Mouse (Mus musculus) liver, adult 2 months (tissue): ENCODE measurements around the gene Ppp4r1. TPM values are rescaled to one million over a fixed set of nuclear protein-coding genes. Genes with fewer than 3 reads are reported as not detected.
A peak's percentile ranks its signal among the peaks of the same experiment; 100 is the strongest.

ENCODE experiments used
- DNase-seq: peaks from one replicate; pipeline ENCODE4 v3.0.0-alpha.2; 2011; ENCODE audit warnings: low read depth, low spot score; ENCODE audit errors: extremely low read depth
- H3K27ac ChIP-seq: fragments of 200-500 bp; replicated peaks from 2 replicates; pipeline ENCODE4 v1.5.1; 2012; ENCODE audit warnings: low read depth, mild to moderate bottlenecking, control low read depth, inconsistent platforms, low read length; ENCODE audit not compliant: insufficient read depth
- H3K27me3 ChIP-seq: fragments of 200-500 bp; 2 replicates; pipeline ENCODE4 v1.6.1; 2012; ENCODE audit warnings: mild to moderate bottlenecking, moderate library complexity, low read length, inconsistent platforms; ENCODE audit not compliant: control insufficient read depth, insufficient read depth
- H3K36me3 ChIP-seq: fragments of 200-500 bp; 2 replicates; pipeline ENCODE4 v1.6.1; 2012; ENCODE audit warnings: low read length, inconsistent platforms; ENCODE audit not compliant: control insufficient read depth, insufficient read depth
- H3K4me1 ChIP-seq: fragments of 200-500 bp; 2 replicates; pipeline ENCODE4 v1.6.1; 2011; ENCODE audit warnings: low read length; ENCODE audit not compliant: control insufficient read depth, insufficient read depth
- H3K4me3 ChIP-seq: fragments of 200-500 bp; 2 replicates; pipeline ENCODE4 v1.5.1; 2011; ENCODE audit warnings: low read depth, mild to moderate bottlenecking, control low read depth, low read length, moderate library complexity; ENCODE audit not compliant: insufficient read depth
- H3K79me2 ChIP-seq: fragments of 200-500 bp; 2 replicates; pipeline ENCODE4 v1.6.1; 2012; ENCODE audit warnings: inconsistent platforms, mild to moderate bottlenecking, low read length, moderate library complexity; ENCODE audit not compliant: control insufficient read depth, insufficient read depth
- H3K9ac ChIP-seq: fragments of 200-500 bp; 2 replicates; pipeline ENCODE4 v1.6.1; 2012; ENCODE audit warnings: low read depth, mild to moderate bottlenecking, control low read depth, inconsistent platforms, low read length
- CTCF ChIP-seq: fragments of 200-500 bp; IDR thresholded peaks from 2 replicates; pipeline ENCODE4 v1.5.1; 2011; ENCODE audit warnings: low read depth, low read length, control low read depth
- POLR2A ChIP-seq: fragments of 200-500 bp; IDR thresholded peaks from 2 replicates; pipeline ENCODE4 v1.6.1; 2011; ENCODE audit warnings: low read length, control low read depth; ENCODE audit not compliant: insufficient read depth; ENCODE audit errors: extremely low read depth
- WGBS: fragments of 180-500 bp; shearing (Covaris S2); methylation state at CpG from one replicate; pipeline ENCODE4 v1.1.7; 2018; 5-methylcytosine and 5-hydroxymethylcytosine counted together
- polyA plus RNA-seq: library from polyadenylated mRNA; depleted of rRNA; stranded (reverse); fragments of >200 nt; gene quantifications from 2 replicates; pipeline ENCODE4 v1.2.3, GENCODE M21; 2012
- total RNA-seq: library from RNA; depleted of rRNA; stranded (reverse); fragments of >200 nt; gene quantifications from 2 replicates; pipeline ENCODE4 v1.2.3, GENCODE M21; 2014

Gene Ppp4r1
- total and polyA plus RNA-seq, 2 experiments: 12.6 to 15.1 TPM

DNA sequence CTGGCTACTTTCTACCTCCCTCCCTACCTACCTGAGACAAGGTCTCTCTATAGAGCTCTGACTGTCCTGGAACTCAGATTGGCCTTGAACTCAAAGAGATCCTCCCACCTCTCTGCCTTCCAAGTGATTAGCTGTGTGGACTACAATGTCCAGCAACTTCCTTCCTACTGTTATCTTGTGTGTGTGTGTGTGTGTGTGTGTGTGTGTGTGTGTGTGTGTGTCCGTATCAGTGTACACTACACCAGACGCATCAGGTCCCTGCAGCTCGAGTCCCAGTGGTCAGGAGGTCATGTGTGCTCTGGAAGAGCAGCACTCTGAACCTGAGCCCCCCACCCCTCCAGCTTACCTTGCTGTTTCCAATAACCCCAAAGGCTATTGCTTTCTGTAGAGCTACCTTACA is 83.8 kb downstream of the Ppp4r1 start:
- H3K4me3 ChIP-seq: no peak overlapping the region
- no peak overlapping the region; the same call in 1 of the 2 replicates for H3K27ac ChIP-seq
- H3K27me3 ChIP-seq: no peaks in the 10 kb centered on the region
- peaks cover 12% of the 10 kb centered on the region for H3K4me1 ChIP-seq
- DNase-seq: peak; percentile 44
- 7% methylated on average over 3 of the region's 3 CpGs for WGBS
- no peak overlapping the region for H3K9ac ChIP-seq
- H3K36me3 ChIP-seq: no peaks in the 10 kb centered on the region
- TF ChIP-seq POLR2A (no peak), CTCF (no peak)
- H3K79me2 ChIP-seq: peaks cover 6% of the 10 kb centered on the region; the same call in 1 of the 2 replicates

DNA sequence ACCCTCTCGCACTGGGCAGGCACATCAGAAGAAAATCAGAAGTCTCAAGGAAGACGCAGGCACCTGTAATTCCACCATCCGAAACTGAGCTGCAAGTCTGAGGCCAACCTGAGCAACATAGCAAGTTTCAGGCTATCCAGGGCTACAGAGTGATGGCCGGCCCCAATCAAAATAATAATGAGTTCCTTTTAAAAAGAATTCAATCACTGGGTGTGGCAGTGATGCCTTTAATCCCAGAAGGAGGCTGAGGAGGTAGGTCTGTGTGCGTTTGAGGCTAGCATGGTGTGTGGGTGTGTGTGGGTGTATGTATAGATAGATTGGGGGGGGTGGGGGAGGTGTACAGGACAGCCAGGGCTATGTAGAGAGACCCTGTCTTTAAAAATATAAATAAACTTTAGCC is 85.6 kb downstream of the Ppp4r1 start:
- peaks cover 8% of the 10 kb centered on the region; the same call in 1 of the 2 replicates for H3K79me2 ChIP-seq
- WGBS: 92% methylated on average over 5 of the region's 5 CpGs
- no peak overlapping the region for H3K4me3 ChIP-seq
- H3K27me3 ChIP-seq: no peaks in the 10 kb centered on the region
- no peak for TF ChIP-seq POLR2A
- TF ChIP-seq CTCF: no peak
- no peaks in the 10 kb centered on the region for H3K36me3 ChIP-seq
- no peak for DNase-seq
- peaks cover 15% of the 10 kb centered on the region for H3K4me1 ChIP-seq
- no peak overlapping the region for H3K27ac ChIP-seq
- no peak overlapping the region for H3K9ac ChIP-seq

DNA sequence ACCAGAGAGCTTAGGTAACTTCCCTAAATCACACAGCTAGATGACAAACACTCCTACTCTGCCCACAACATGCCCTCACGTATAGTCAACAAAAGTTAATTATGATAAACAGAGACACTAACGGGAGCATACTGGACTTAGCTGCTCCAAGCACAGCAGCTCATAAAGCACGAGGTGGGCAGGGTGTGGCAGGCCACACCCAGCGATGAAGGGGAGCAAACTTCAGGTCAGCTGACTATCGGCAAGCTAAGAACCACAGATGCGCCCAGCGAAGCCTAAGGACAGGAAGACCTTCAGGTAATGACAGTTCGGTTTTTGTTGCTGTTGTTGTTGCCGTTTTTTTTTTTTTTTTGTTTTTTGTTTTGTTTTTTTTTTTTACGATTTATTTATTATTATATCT is 87.3 kb downstream of the Ppp4r1 start:
- no peak overlapping the region for H3K27ac ChIP-seq
- no peaks in the 10 kb centered on the region for H3K36me3 ChIP-seq
- no peak for DNase-seq
- no peak overlapping the region for H3K9ac ChIP-seq
- no peak for TF ChIP-seq POLR2A
- TF ChIP-seq CTCF: no peak
- no peak overlapping the region for H3K4me3 ChIP-seq
- H3K79me2 ChIP-seq: peaks cover 12% of the 10 kb centered on the region; the same call in 1 of the 2 replicates
- H3K4me1 ChIP-seq: peaks cover 15% of the 10 kb centered on the region
- WGBS: 84% methylated on average over 10 of the region's 10 CpGs
- no peaks in the 10 kb centered on the region for H3K27me3 ChIP-seq

DNA sequence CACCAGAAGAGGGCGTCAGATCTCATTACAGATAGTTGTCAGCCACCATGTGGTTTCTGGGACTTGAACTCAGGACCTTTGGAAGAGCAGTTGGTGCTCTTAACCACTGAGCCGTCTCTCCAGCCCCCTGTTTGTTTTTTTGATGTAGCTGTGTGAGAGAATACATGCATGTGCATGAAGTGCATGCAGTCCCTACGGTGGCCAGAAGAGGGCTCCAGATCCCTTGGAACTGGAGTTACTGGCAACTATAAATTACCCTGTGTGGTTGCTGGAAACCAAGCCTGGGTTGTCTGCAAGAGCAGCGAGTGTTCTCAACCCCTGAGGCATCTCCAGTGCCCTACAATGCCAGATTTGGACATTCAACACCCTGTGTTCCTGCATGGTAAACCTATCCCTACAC is 87.8 kb downstream of the Ppp4r1 start:
- Histone ChIP-seq H3K27me3 (no peaks in the 10 kb centered on the region), H3K9ac (no peak overlapping the region), H3K79me2 (peaks cover 12% of the 10 kb centered on the region; the same call in 1 of the 2 replicates), H3K4me3 (no peak overlapping the region), H3K4me1 (peaks cover 12% of the 10 kb centered on the region; the same call in 1 of the 2 replicates), H3K36me3 (no peaks in the 10 kb centered on the region), H3K27ac (no peak overlapping the region)
- WGBS: 60% methylated on average over 4 of the region's 4 CpGs
- peak; percentile 48 for DNase-seq
- TF ChIP-seq POLR2A (no peak), CTCF (peak; percentile 68; the same call in 1 of the 2 replicates)

DNA sequence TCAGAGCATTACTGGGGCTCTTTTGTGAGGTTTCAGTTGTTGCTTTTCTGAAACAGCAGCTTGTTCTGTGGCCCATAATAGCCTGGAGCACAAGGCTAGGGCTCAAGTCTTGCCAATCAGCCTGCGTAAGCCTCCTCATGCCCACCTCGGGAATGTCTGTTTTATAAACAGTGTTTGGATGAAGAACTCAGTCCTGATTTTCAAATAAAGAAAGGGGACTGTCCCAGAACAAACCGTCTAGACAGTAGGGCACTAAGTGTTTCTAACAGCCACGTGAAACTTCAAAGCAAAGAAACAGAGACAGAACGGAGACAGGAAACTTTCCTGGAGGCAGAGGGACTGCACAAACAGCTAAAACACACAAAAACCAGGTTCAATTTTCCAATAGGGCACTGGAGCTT is 89.3 kb downstream of the Ppp4r1 start:
- H3K36me3 ChIP-seq: no peaks in the 10 kb centered on the region
- DNase-seq: peak; percentile 7
- peaks cover 4% of the 10 kb centered on the region; the same call in 1 of the 2 replicates for H3K4me1 ChIP-seq
- H3K27ac ChIP-seq: no peak overlapping the region
- no peak for TF ChIP-seq CTCF
- TF ChIP-seq POLR2A: no peak
- WGBS: 18% methylated on average over 5 of the region's 5 CpGs
- no peaks in the 10 kb centered on the region for H3K27me3 ChIP-seq
- H3K79me2 ChIP-seq: peaks cover 16% of the 10 kb centered on the region; the same call in 1 of the 2 replicates
- no peak overlapping the region for H3K9ac ChIP-seq
- no peak overlapping the region for H3K4me3 ChIP-seq

DNA sequence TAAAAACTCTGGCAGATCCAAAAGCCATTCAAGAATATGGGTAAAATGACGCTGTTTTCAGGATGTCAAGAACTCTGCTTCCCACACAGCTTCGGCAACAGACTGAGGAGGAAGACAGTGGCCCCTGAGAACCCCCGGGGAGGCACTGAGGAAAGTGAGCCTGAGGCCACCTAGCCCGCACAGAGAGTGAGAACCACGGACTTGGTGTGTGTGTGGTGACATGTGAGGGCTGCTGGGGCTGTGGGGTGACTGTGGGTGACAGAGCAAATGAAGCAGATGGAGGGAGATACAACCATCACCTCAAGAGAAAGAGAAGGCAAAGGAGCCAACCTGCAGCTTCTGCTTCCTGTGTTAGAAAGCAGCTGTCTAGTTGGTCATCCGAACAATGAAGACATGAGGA is 89.7 kb downstream of the Ppp4r1 start:
- TF ChIP-seq CTCF: no peak
- no peak for DNase-seq
- WGBS: 48% methylated on average over 6 of the region's 6 CpGs
- no peaks in the 10 kb centered on the region for H3K36me3 ChIP-seq
- H3K9ac ChIP-seq: no peak overlapping the region
- no peak overlapping the region for H3K27ac ChIP-seq
- H3K79me2 ChIP-seq: peaks cover 20% of the 10 kb centered on the region; the same call in 1 of the 2 replicates
- no peak overlapping the region for H3K4me3 ChIP-seq
- H3K27me3 ChIP-seq: no peaks in the 10 kb centered on the region
- H3K4me1 ChIP-seq: 0 out of 2 replicates have a peak, but pooled peaks cover 4% of the 10 kb centered on the region
